Mouse (Mus musculus) layer of hippocampus, adult 2 months (tissue): ENCODE data around the gene Kctd5. TPM values are rescaled to one million over a fixed set of nuclear protein-coding genes. Genes with fewer than 3 reads are reported as not detected.
A peak's percentile ranks its signal among the peaks of the same experiment; 100 is the strongest.
"Not testable (repeated sequence)": the region's sequence is repeated elsewhere in the genome, so short reads cannot be mapped to it uniquely, and the experiment has no call there.

Experiments
- DNase-seq, 2 experiments: peaks; one replicate each; pipeline ENCODE4 v3.0.0; 2022; ENCODE audit warnings: low spot score in 2 of 2
- H3K27ac ChIP-seq: fragments of 200-600 bp; 2 replicates; pipeline ENCODE4 v1.8.1; 2022
- H3K4me3 ChIP-seq: fragments of 200-600 bp; 2 replicates; pipeline ENCODE4 v1.8.1; 2022; ENCODE audit warnings: mild to moderate bottlenecking
- CTCF ChIP-seq: fragments of 200-600 bp; conservative IDR thresholded peaks from 2 replicates; pipeline ENCODE4 v1.8.1; 2022; ENCODE audit warnings: antibody characterized with exemption, mild to moderate bottlenecking, moderate library complexity
- long read RNA-seq, 2 experiments: library from polyadenylated mRNA; stranded (forward); transcript quantifications; one replicate each; pipeline ENCODE4 v2.0.0; 2021; ENCODE audit warnings: borderline mapping rate in 2 of 2
- total RNA-seq, 2 experiments: library from RNA; stranded (reverse); gene quantifications; 2 replicates each; pipeline ENCODE4 v1.2.3; 2021

Kctd5 gene
- 10 to 100 TPM; 26.6 to 28.8 TPM for total RNA-seq
- long read RNA-seq, experiment 1, transcript Kctd5-201 (6 exons, 2,443 nt), result major isoform, 45 of 51 reads
- long read RNA-seq, experiment 1, partial matches to known transcripts, result 2 of 51 reads
- long read RNA-seq, experiment 1, other reads (novel, unspliced or antisense), result 4 of 51 reads
- long read RNA-seq, experiment 2, transcript Kctd5-201 (6 exons, 2,443 nt), result major isoform, 44 of 55 reads
- long read RNA-seq, experiment 2, partial matches to known transcripts, result 0 of 55 reads
- long read RNA-seq, experiment 2, other reads (novel, unspliced or antisense), result 11 of 55 reads

- peak within 1 kb of the TSS; percentile 92 for H3K27ac ChIP-seq
- DNase-seq, result peak; percentile 94 to 98
- no peak for TF ChIP-seq CTCF
- peak within 1 kb of the TSS; percentile 89 for H3K4me3 ChIP-seq
Observed at GRCm38 (mm10) chr17:24072919-24073696, at the start of gene Kctd5. Gene Kctd5 (minus strand): TSS chr17:24073485.

GRCm38 (mm10) chr17:24119446-24119845 lies 46.2 kb upstream of the Kctd5 start:
- DNase-seq, result no peak
- TF ChIP-seq CTCF, result no peak
- no peak overlapping the region for H3K4me3 ChIP-seq
- no peak overlapping the region for H3K27ac ChIP-seq

- Histone ChIP-seq H3K27ac (no peak overlapping the region; the same call in 1 of the 2 replicates), H3K4me3 (no peak overlapping the region)
- TF ChIP-seq CTCF, result no peak
- peak in 1 of 2 experiments; percentile 15 for DNase-seq
Observed at GRCm38 (mm10) chr17:24113031-24113430, 39.7 kb upstream of the Kctd5 start.

GRCm38 (mm10) chr17:24111256-24111655 lies 38.0 kb upstream of the Kctd5 start:
- DNase-seq, result no peak
- Histone ChIP-seq H3K27ac (no peak overlapping the region), H3K4me3 (no peak overlapping the region)
- no peak for TF ChIP-seq CTCF

- Histone ChIP-seq H3K4me3 (no peak overlapping the region), H3K27ac (no peak overlapping the region)
- no peak for TF ChIP-seq CTCF
- DNase-seq, result peak in 1 of 2 experiments; percentile 23
Observed at GRCm38 (mm10) chr17:24108896-24109295, 35.6 kb upstream of the Kctd5 start.

- no peak overlapping the region for H3K4me3 ChIP-seq
- H3K27ac ChIP-seq, result no peak overlapping the region
- DNase-seq, result no peak
- TF ChIP-seq CTCF, result no peak
Observed at GRCm38 (mm10) chr17:24105111-24105510, 31.8 kb upstream of the Kctd5 start.

GRCm38 (mm10) chr17:24098354-24098753 lies 25.1 kb upstream of the Kctd5 start:
- no peak overlapping the region for H3K27ac ChIP-seq
- no peak for DNase-seq
- TF ChIP-seq CTCF, result no peak
- H3K4me3 ChIP-seq, result no peak overlapping the region

- Histone ChIP-seq H3K4me3 (no peak overlapping the region), H3K27ac (no peak overlapping the region)
- no peak for TF ChIP-seq CTCF
- no peak for DNase-seq
Observed at GRCm38 (mm10) chr17:24090575-24090974, 17.3 kb upstream of the Kctd5 start.

- not testable (repeated sequence) for H3K4me3 ChIP-seq, H3K27ac ChIP-seq, DNase-seq
Observed at GRCm38 (mm10) chr17:24086399-24086798, 13.1 kb upstream of the Kctd5 start.

GRCm38 (mm10) chr17:24084593-24084992 lies 11.3 kb upstream of the Kctd5 start:
- no peak for TF ChIP-seq CTCF
- H3K4me3 ChIP-seq, result no peak overlapping the region
- DNase-seq, result no peak
- no peak overlapping the region for H3K27ac ChIP-seq

GRCm38 (mm10) chr17:24077101-24077500 lies 3.8 kb upstream of the Kctd5 start:
- no peak for TF ChIP-seq CTCF
- no peak for DNase-seq

GRCm38 (mm10) chr17:24069531-24069930 lies 3.8 kb downstream of the Kctd5 start:
- peak overlapping the region; percentile 84 for H3K27ac ChIP-seq

More at GRCm38 (mm10) chr17:24077101-24077500, 3.8 kb upstream of the Kctd5 start:
- Histone ChIP-seq H3K4me3 (no peak overlapping the region), H3K27ac (no peak overlapping the region)

GRCm38 (mm10) chr17:24068271-24068670 lies 5.0 kb downstream of the Kctd5 start:
- no peak overlapping the region for H3K4me3 ChIP-seq
- no peak for TF ChIP-seq CTCF
- peak in 1 of 2 experiments; percentile 57 for DNase-seq
- H3K27ac ChIP-seq, result peak overlapping the region; percentile 84

More at GRCm38 (mm10) chr17:24069531-24069930, 3.8 kb downstream of the Kctd5 start:
- DNase-seq, result no peak
- no peak for TF ChIP-seq CTCF
- H3K4me3 ChIP-seq, result no peak overlapping the region
